Mouse (Mus musculus): ENCODE results near the gene 2900011O08Rik. TPM values are rescaled to one million over a fixed set of nuclear protein-coding genes. Genes with fewer than 3 reads are reported as not detected.
"Not testable (repeated sequence)": the region's sequence is repeated elsewhere in the genome, so short reads cannot be mapped to it uniquely, and the experiment has no call there.

2900011O08Rik gene
- polyA plus RNA-seq, 1 experiment from 2014 or later: 1.6 TPM

DNA sequence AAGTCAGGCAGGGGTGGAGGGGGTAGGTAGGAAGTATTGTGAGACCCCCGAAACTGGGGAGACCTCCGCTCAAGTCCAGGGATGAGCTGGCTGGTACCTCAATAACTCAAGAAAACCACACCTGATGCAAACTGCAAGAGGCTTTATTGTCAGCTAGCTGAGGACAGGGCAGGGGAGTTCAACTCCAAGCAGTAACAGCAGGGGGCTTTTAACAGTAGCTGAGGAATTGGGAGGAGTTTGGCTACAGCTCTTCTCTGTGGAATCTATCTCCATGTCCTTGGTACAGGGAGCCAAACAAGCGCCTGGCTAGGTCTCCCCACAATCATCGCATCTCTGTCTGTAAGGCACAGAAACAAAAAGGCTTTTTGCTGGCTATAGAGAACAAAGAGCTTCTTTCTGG, 80.2 kb downstream of the 2900011O08Rik start:
- H3K4me2 ChIP-seq; H3K4me3 ChIP-seq; H3K9ac ChIP-seq; H3K4me1 ChIP-seq (replicated peaks); H3K36me3 ChIP-seq; ATAC-seq (ENCODE audit: insufficient number of reproducible peaks, low FRiP score); H3K27me3 ChIP-seq (replicated peaks); H3K27ac ChIP-seq (ENCODE audit: poor library complexity, severe bottlenecking); H3K9me3 ChIP-seq (replicated peaks): not testable (repeated sequence)
- 77% methylated on average over 4 of the region's 4 CpGs for WGBS

DNA sequence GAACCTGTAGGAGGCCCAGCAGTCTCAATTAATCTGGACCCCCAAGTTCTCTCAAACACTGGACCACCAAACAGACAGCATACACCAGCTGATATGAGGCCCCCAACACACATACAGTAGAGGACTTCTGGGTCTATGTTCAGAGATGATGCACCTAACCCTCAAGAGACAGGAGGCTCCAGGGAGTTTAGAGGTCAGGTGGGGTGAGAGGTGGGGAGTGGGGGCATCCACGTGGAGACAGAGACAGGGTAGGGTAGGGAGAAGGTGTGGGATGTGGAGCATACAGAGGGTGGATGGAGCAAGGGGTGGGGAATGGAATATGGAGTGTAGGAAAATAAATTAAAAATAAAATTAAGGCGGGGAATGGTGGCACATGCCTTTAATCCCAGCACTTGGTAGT, 82.3 kb downstream of the 2900011O08Rik start:
- not testable (repeated sequence) for H3K36me3 ChIP-seq; H3K4me1 ChIP-seq (replicated peaks); H3K27me3 ChIP-seq (replicated peaks); H3K4me3 ChIP-seq; H3K9me3 ChIP-seq (replicated peaks); H3K9ac ChIP-seq; H3K27ac ChIP-seq (ENCODE audit: poor library complexity, severe bottlenecking); ATAC-seq (ENCODE audit: insufficient number of reproducible peaks, low FRiP score); H3K4me2 ChIP-seq
- WGBS: 71% methylated on average over 2 of the region's 2 CpGs

DNA sequence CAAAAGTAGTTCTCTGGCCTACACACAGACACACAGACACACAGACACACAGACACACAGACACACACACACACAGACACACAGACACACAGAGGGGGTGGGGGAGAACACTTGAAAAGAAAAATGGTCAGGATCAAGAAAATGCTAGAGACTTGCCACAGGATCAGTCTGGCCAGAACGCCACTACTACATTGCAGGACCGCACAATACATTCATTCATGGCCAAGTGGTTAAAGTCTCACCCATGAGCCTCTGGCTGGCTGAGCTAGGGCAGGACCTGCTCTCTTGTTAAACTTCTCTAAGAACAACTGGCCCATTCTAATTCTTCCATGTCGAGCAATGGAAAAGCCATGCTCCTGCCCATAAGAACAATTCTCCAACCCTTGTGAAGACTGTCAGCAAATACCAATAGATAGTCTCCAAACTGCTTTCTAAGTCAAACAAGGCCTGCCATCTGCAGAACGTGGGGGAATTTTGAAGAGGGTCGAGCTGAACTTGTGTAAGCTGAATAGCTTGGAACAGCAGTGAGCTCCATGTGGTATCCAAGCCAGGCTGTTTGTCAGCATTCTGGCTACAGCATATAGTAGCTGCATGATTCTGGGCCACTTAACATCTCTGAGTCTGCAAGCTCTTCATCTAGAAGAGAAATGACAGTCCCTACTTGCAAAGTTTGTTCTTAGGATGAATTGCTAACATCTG, 84.2 kb downstream of the 2900011O08Rik start:
- no peak overlapping the region for H3K9ac ChIP-seq
- H3K4me1 ChIP-seq (replicated peaks): no peaks in the 10 kb centered on the region
- no peak for ATAC-seq (ENCODE audit: insufficient number of reproducible peaks, low FRiP score)
- 79% methylated on average over 5 of the region's 5 CpGs for WGBS
- no peak overlapping the region for H3K27ac ChIP-seq (ENCODE audit: poor library complexity, severe bottlenecking)
- H3K4me3 ChIP-seq: no peak overlapping the region
- no peak overlapping the region for H3K4me2 ChIP-seq
- H3K9me3 ChIP-seq (replicated peaks): no peaks in the 10 kb centered on the region
- no peaks in the 10 kb centered on the region for H3K27me3 ChIP-seq (replicated peaks)
- H3K36me3 ChIP-seq: no peaks in the 10 kb centered on the region

DNA sequence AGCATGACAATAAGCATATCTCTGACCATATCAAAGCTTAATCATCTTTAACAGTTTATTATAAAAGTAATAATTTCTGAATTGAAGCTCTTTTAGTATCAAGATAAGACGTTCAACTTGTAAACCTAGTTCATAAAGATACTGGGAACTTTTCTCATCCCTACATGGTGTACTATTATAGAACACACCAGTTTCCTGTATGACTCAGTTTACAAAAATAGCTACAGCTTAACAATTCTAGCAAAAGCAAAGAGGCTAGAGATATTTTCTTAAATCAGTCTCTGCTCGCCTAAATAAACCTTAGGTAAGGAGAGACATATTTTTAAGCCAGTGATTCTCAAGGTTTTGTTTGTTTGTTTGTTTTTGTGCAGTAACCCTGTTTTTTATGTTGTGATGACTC, 96.5 kb downstream of the 2900011O08Rik start:
- WGBS: 46% methylated on average over 2 of the region's 2 CpGs

DNA sequence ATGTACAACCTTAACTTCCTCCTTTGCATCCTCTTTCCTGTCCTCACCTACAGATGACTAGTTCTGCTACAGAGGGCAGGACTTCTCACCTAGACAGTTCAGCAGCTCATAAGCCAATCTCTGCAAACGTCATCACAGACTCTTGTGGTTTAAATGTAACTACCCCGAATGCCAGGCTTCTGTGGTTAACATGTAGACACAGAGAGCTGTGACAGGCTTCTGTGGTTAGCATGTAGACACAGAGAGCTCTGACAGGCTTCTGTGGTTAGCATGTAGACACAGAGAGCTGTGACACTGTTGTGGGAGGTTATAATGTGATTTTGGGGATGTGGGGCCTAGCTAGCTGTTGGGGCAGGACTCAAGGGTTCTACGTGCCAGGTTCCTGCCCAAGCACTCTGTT, 101.8 kb downstream of the 2900011O08Rik start:
- no peak overlapping the region for H3K4me3 ChIP-seq
- 62% methylated on average over 3 of the region's 3 CpGs for WGBS

More for the DNA sequence above, 96.5 kb downstream of the 2900011O08Rik start:
- Histone ChIP-seq H3K4me2 (no peak overlapping the region), H3K4me1 (replicated peaks) (no peaks in the 10 kb centered on the region), H3K9ac (no peak overlapping the region), H3K27ac (ENCODE audit: poor library complexity, severe bottlenecking) (no peak overlapping the region), H3K36me3 (no peaks in the 10 kb centered on the region), H3K27me3 (replicated peaks) (no peaks in the 10 kb centered on the region), H3K9me3 (replicated peaks) (no peaks in the 10 kb centered on the region), H3K4me3 (no peak overlapping the region)
- ATAC-seq (ENCODE audit: insufficient number of reproducible peaks, low FRiP score): no peak

DNA sequence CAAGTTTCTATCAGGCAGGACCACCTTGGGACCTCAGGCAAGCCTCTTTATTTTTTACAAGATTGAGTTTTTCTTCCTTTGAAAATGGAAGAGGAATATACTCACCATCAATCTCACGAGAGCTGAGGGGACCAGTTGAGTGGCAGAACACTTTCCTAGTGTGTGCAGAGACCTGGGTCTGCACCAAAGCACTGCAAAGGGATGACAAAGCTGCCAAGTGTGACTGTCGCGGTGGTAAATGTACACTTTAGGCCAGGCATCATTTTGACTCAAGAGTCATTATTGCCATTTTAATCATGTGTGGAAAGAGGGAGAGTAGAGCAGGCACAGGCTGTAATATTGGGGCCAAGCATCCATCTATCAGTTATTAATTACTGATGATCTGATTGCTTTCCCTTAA, 102.9 kb downstream of the 2900011O08Rik start:
- no peaks in the 10 kb centered on the region for H3K27me3 ChIP-seq (replicated peaks)
- H3K9ac ChIP-seq: no peak overlapping the region
- no peaks in the 10 kb centered on the region for H3K36me3 ChIP-seq
- no peak overlapping the region for H3K4me2 ChIP-seq
- WGBS: 82% methylated on average over 3 of the region's 3 CpGs
- no peaks in the 10 kb centered on the region for H3K4me1 ChIP-seq (replicated peaks)
- no peak overlapping the region for H3K4me3 ChIP-seq
- no peak for ATAC-seq (ENCODE audit: insufficient number of reproducible peaks, low FRiP score)
- no peak overlapping the region for H3K27ac ChIP-seq (ENCODE audit: poor library complexity, severe bottlenecking)
- H3K9me3 ChIP-seq (replicated peaks): no peaks in the 10 kb centered on the region

More for the DNA sequence above, 101.8 kb downstream of the 2900011O08Rik start:
- Histone ChIP-seq H3K4me1 (replicated peaks) (no peaks in the 10 kb centered on the region), H3K36me3 (no peaks in the 10 kb centered on the region), H3K27ac (ENCODE audit: poor library complexity, severe bottlenecking) (no peak overlapping the region), H3K4me2 (no peak overlapping the region), H3K27me3 (replicated peaks) (no peaks in the 10 kb centered on the region), H3K9me3 (replicated peaks) (no peaks in the 10 kb centered on the region), H3K9ac (no peak overlapping the region)
- no peak for ATAC-seq (ENCODE audit: insufficient number of reproducible peaks, low FRiP score)

DNA sequence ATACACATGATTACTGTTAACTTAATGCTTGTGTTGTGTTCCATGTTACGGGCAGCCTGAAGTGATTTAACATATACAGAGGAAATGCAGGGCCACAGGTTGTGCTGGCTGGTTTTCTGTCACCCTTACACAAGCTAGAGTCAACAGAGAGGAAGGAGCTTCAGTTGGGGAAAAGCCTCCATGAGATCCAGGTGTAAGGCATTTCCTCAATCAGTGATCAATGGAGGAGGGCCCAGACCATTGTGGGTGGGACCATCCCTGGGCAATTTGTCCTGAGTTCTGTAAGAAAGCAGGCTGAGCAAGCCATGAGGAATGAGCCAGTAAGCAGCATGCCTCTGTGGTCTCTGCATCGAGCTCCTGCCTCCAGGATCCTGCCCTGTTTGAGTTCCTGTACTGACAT, 105.4 kb downstream of the 2900011O08Rik start:
- Histone ChIP-seq H3K27me3 (replicated peaks) (no peaks in the 10 kb centered on the region), H3K4me2 (no peak overlapping the region), H3K36me3 (no peaks in the 10 kb centered on the region), H3K9ac (no peak overlapping the region), H3K4me1 (replicated peaks) (no peaks in the 10 kb centered on the region), H3K27ac (ENCODE audit: poor library complexity, severe bottlenecking) (no peak overlapping the region), H3K9me3 (replicated peaks) (no peaks in the 10 kb centered on the region), H3K4me3 (no peak overlapping the region)
- no peak for ATAC-seq (ENCODE audit: insufficient number of reproducible peaks, low FRiP score)
- WGBS: 80% methylated on average over 2 of the region's 2 CpGs

DNA sequence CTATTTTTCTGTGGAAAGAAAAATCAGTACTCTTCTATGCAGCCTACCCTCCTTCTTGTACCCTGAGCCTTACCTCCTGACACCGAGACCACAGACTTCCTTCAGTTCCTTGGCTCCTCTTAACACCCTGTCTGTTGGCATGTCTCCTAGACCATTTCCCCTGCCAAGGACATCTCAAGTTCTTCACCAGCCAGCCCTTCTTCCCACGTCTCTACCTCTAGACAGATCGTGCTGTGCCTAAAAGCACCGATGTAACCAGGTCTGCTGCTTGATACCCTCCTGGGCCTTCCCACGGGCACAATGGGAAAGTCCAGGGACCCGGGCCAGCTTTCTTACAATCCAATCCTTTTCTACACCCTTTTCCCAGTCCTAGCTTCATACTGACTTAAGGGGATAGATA, 119.5 kb downstream of the 2900011O08Rik start:
- no peak overlapping the region for H3K4me3 ChIP-seq
- H3K9me3 ChIP-seq (replicated peaks): no peaks in the 10 kb centered on the region
- H3K36me3 ChIP-seq: peaks cover 22% of the 10 kb centered on the region
- no peak overlapping the region for H3K27ac ChIP-seq (ENCODE audit: poor library complexity, severe bottlenecking)
- no peaks in the 10 kb centered on the region for H3K4me1 ChIP-seq (replicated peaks)
- H3K9ac ChIP-seq: no peak overlapping the region
- H3K4me2 ChIP-seq: no peak overlapping the region
- ATAC-seq (ENCODE audit: insufficient number of reproducible peaks, low FRiP score): no peak
- no peaks in the 10 kb centered on the region for H3K27me3 ChIP-seq (replicated peaks)
- WGBS: 79% methylated on average over 6 of the region's 6 CpGs

DNA sequence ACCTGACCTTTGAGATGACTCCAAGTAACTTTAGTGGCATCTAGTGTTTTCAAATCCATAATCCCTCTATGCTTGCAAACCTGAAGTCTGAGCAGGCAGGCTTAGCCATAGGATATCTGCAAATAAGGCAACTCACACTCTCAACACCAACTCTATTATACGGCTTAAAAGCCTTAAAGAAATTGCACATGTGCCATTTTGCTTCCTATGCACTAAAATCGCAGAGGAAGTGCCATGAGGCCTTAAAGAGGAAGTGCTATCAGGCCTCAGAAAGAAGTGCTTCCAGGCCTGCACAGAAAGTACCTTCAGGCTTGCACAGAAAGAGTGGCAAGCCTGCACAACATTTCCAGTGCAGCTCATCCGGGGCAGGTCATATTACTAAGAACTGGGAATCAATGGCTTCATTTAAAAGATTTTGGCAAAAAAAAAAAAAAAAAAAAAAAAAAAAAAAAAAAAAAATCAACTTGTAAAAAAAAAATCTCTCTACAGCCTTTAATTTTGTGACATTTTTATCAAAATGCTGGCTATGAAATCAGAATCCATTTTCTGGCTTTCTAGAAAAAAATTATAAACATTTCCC, 123.3 kb downstream of the 2900011O08Rik start:
- H3K27ac ChIP-seq (ENCODE audit: poor library complexity, severe bottlenecking): no peak overlapping the region
- no peaks in the 10 kb centered on the region for H3K4me1 ChIP-seq (replicated peaks)
- peaks cover 56% of the 10 kb centered on the region for H3K36me3 ChIP-seq
- ATAC-seq (ENCODE audit: insufficient number of reproducible peaks, low FRiP score): no peak
- no peak overlapping the region for H3K4me3 ChIP-seq
- H3K4me2 ChIP-seq: no peak overlapping the region
- WGBS: 79% methylated on average over 3 of the region's 3 CpGs
- H3K27me3 ChIP-seq (replicated peaks): no peaks in the 10 kb centered on the region
- no peak overlapping the region for H3K9ac ChIP-seq
- H3K9me3 ChIP-seq (replicated peaks): no peaks in the 10 kb centered on the region

DNA sequence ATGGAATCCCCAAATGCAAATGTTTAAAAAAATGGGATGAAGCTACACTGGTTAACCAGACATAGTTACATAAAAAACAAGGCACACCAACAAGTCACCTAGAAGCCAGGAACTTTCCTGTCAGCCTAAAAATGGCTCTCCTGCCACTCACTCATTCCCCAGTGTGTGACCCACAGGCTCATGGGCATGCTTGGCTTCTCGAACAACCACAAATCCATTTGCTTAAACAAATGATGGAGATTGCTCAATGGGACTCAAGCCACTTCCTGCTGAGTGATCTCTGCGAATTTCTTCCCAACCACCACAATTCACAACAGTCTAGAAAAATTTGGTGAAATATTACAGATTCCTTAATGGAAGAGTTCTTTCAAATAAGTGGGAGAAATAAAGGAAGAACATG, 124.5 kb downstream of the 2900011O08Rik start:
- Histone ChIP-seq H3K27ac (ENCODE audit: poor library complexity, severe bottlenecking) (no peak overlapping the region), H3K27me3 (replicated peaks) (no peaks in the 10 kb centered on the region), H3K36me3 (peaks cover 61% of the 10 kb centered on the region), H3K4me1 (replicated peaks) (no peaks in the 10 kb centered on the region), H3K9ac (no peak overlapping the region), H3K9me3 (replicated peaks) (no peaks in the 10 kb centered on the region), H3K4me2 (no peak overlapping the region), H3K4me3 (no peak overlapping the region)
- 71% methylated on average over 2 of the region's 2 CpGs for WGBS
- ATAC-seq (ENCODE audit: insufficient number of reproducible peaks, low FRiP score): no peak

DNA sequence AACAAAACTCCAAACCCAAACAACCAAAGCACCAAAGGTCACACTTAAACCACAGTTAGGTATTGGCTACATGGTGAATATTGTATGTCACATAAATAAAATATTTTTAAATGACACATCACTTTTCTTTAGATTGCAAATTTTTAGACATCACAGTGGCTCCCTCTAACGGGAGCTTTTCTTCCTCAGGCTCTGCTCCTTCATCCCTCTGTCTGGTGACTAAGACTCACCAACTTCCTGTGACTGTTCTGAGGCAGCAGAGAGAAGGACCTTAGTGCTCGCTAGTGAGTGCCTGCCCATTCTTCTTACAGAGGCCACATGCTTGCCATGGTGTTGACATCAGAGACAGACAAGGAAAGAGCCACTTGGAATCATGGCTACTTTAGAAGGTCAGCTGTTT, 125.7 kb downstream of the 2900011O08Rik start:
- H3K27ac ChIP-seq (ENCODE audit: poor library complexity, severe bottlenecking): no peak overlapping the region
- peaks cover 73% of the 10 kb centered on the region for H3K36me3 ChIP-seq
- no peaks in the 10 kb centered on the region for H3K9me3 ChIP-seq (replicated peaks)
- H3K4me1 ChIP-seq (replicated peaks): no peaks in the 10 kb centered on the region
- H3K4me2 ChIP-seq: no peak overlapping the region
- 61% methylated on average over 2 of the region's 2 CpGs for WGBS
- no peaks in the 10 kb centered on the region for H3K27me3 ChIP-seq (replicated peaks)
- H3K9ac ChIP-seq: no peak overlapping the region
- H3K4me3 ChIP-seq: no peak overlapping the region
- ATAC-seq (ENCODE audit: insufficient number of reproducible peaks, low FRiP score): no peak

DNA sequence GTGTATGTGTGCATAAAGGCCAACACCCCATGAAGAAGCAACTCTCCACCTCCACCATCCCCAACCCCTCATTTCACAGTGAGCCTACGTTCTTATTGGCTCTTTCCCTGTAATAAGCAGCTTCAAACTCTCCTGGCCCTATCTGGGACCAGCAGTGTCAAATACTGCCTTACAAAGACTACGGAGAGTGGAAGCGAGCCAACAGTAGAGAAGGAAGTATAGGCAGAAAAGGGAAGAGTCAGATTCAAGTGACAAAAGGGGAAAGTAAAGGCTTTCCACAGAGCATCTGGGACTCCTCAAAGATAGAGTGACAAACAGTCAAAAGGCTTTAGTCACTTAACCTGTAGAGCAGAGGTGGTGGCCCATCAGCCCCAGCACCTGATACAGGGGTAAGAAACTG, 126.3 kb downstream of the 2900011O08Rik start:
- WGBS: 93% methylated on average over 3 of the region's 3 CpGs
- H3K9me3 ChIP-seq (replicated peaks): no peaks in the 10 kb centered on the region
- peaks cover 4% of the 10 kb centered on the region; the same call in 1 of the 2 replicates for H3K4me1 ChIP-seq (replicated peaks)
- H3K9ac ChIP-seq: no peak overlapping the region
- H3K4me3 ChIP-seq: no peak overlapping the region
- no peak overlapping the region for H3K4me2 ChIP-seq
- H3K36me3 ChIP-seq: peaks cover 77% of the 10 kb centered on the region
- H3K27me3 ChIP-seq (replicated peaks): no peaks in the 10 kb centered on the region
- H3K27ac ChIP-seq (ENCODE audit: poor library complexity, severe bottlenecking): no peak overlapping the region
- ATAC-seq (ENCODE audit: insufficient number of reproducible peaks, low FRiP score): no peak
